Mouse (Mus musculus): ENCODE measurements around the gene Spsb1.

Spsb1 gene

DNA sequence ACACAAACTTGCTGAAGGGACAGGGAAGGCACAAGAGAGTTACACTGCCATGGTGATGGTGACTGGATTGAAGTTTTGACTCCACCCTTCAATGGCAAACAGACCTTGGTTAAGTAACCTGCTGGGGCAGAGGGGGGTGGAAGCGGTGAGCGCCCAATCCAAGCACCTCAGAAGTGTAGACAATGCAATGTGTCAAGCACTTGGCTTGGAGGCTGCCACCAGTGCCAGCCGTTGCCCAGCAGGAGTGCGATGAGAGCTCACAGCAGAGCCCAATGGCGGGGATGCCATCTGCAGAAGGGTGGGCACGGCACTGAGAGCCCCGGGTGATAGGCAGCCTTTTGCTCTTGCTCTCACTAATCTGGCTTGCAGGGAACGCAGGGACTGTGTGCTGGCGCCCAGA lies 2.6 kb downstream of the Spsb1 start:
- DNase-seq (ENCODE audit: low spot score): no peak

DNA sequence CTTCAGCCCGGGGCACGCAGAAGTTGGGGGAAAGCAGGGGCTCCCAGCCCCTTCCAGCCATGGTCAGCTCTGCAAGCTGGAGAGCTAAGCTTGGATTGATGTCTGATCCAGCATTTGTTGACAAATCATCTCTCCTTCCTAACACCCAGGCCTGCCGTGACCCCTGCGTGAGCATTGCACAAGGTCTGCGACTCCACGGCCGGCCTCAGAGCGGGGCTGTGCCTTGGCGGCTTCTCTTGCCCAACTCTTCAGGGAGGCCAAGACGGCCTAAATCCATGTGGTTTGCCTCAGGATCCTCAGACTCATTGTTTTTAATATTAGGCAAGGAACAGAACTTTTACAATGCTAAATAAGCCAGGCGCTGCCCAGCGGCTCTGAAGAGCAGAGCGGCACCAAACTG lies 3.6 kb downstream of the Spsb1 start:
- peak; percentile 50 for DNase-seq (ENCODE audit: low spot score)

DNA sequence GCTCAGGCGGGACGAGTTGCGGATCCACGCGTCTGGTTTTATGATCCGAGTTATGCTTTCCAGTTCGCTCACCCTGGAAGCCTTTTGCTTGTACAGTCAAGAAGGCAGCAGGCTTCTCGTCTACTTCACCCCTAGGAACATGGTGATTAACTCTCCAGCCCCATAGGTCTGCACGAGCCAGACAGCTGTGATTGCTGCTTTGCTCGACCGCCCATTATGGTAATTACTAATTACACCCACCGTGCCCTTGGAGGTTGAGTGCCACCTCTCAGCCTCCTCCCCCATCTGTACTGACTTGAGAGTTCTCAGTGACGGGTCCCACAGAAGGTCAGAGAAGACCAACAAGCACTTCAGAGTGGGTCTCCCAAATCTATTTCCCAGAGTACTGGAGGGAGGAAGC lies 5.2 kb downstream of the Spsb1 start:
- no peak for DNase-seq (ENCODE audit: low spot score)

DNA sequence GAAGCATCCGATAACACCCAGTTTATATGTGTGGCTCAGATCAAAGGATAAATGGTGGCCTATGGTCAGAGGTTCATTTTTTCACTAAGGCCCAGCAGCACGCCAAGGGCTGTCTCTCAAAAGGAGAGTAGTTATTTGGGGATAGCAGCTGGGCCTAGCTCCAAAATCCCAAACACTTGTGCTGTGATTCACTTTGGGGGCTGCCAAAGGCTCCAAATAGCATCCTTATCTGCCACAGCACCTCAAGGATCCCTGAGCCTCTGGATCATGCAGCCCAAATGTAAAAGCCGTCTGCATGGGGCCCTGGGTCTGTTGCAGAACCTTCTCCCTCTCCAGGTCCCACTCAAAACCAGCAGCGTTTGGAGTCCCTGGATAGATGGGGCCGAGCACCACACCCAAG lies 6.7 kb downstream of the Spsb1 start:
- DNase-seq (ENCODE audit: low spot score): peak; percentile 31

DNA sequence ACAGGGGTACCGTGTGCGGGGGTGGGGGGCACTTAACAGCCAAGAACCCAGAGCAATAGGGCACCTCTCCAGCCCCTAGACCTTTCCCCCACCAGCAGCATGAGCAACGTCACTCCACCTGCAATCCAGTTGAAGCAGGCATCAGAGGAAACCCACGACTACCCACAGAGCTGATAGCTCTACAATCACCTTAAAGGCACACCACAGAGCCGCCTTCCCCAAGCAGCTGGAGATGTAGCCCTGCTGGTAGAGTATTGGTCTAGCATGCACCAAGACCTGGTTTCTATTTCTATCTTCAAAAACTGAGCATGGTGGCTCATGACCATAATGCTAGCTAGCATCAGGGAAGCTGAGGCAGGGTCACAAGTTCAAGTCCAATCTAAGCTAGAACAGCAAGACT lies 7.4 kb downstream of the Spsb1 start:
- DNase-seq (ENCODE audit: low spot score): no peak

- no peak for DNase-seq (ENCODE audit: low spot score)
Measured at GRCm38 (mm10) chr4:149945194-149945593, 9.6 kb downstream of the Spsb1 start.

DNA sequence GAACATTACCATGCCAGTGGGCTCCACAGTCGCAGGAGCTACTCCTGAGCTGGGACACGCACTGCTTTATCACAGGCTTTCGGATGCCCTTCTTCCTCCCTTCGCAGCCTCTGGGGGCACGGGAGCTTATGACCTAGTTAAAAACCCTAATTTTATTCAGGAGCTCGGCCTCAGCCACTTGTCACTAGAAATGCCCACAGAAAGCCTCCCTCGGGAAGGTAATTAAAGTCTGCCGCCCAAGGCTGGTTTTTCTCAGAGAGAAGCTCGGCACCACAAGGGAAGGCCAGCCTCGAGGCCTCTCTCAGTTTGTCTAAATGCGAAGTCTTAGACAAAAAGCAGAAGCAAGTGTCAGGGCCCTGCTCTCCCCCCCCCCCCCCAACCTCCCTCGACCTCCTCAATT lies 10.6 kb downstream of the Spsb1 start:
- DNase-seq (ENCODE audit: low spot score): no peak

DNA sequence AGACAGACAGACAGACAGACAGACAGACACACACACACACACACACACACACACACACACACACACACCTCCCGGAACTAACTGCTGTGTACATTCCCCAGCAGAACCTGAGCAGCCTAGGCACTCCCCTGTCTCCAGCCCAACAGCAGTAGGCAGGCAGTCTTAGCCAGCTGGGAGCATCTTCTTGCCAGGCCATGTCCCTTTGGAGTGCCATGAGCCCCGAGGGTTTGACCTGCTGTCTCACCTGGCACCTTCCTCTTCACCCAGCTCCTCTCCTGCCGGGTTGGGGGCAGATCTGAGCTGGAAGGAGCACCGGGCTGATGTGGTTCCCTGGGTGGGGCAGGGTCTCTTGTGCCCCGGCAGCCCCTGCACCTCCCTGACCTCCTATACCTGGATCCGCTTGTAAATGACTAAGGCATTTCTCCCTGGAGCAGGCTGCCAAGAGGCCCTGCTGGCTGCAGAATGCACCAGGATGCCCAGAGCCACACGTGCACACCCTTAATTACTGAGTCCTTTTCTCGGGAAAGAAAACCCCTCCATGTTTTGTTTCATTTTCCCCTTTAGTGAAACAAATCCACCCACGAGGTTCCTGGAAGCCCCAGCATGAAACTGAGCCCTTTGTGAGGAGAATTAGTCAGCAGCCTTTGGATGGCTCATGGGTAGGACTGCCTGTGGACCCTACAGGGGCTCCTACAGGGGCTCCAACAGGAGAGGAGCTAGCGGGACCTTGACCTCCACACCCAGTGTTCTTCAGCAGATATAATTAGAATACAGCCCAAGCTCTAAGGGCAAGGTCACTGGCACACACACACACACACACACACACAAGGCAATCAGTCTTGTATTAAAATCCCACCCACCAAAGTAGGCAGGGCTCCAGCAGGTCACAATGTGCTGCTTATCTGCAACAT lies 11.8 kb downstream of the Spsb1 start:
- DNase-seq (ENCODE audit: low spot score): no peak

GRCm38 (mm10) chr4:149941067-149941755 lies 13.6 kb downstream of the Spsb1 start:
- no peak for DNase-seq (ENCODE audit: low spot score)

DNA sequence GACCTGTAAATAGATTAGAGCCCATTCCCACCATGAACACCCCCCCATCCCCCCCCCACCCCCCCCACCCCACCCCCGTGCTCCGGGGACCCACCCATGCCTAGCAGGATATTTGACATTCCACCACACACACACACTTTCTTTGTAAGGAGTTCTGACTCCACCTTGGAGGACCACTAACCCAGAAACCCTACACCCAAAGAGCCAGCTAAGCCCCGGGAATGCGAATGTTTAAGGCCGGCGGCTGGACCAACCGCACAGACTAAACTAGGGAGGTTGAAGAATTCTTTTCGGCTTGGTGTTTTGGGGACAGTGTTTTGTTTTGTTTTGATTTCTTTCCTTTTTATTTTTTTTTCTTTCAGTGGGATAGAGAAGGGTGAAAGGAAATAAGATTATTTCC lies 16.1 kb downstream of the Spsb1 start:
- DNase-seq (ENCODE audit: low spot score): no peak

DNA sequence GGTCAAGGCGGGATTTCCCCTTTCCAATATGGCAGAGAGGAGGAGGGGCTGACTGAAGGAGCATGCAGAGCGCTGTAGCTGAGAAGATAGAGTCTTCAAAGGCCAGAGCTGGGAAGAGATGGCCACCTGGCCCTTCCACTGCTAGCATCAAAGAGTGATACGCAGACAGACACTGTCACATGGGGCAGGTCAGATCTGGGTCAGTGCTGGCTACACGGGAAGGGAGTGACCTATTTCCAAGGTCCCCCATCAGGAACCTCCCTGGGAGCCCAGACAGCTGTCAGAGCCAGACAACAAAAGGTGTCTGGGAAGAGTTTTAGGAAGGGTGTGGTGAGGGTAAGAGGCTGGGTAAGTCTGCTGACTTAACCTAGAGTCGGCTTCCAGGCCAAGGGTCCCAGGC lies 17.9 kb downstream of the Spsb1 start:
- DNase-seq (ENCODE audit: low spot score): no peak

- no peak for DNase-seq (ENCODE audit: low spot score)
Measured at GRCm38 (mm10) chr4:149935470-149935869, 19.4 kb downstream of the Spsb1 start.

DNA sequence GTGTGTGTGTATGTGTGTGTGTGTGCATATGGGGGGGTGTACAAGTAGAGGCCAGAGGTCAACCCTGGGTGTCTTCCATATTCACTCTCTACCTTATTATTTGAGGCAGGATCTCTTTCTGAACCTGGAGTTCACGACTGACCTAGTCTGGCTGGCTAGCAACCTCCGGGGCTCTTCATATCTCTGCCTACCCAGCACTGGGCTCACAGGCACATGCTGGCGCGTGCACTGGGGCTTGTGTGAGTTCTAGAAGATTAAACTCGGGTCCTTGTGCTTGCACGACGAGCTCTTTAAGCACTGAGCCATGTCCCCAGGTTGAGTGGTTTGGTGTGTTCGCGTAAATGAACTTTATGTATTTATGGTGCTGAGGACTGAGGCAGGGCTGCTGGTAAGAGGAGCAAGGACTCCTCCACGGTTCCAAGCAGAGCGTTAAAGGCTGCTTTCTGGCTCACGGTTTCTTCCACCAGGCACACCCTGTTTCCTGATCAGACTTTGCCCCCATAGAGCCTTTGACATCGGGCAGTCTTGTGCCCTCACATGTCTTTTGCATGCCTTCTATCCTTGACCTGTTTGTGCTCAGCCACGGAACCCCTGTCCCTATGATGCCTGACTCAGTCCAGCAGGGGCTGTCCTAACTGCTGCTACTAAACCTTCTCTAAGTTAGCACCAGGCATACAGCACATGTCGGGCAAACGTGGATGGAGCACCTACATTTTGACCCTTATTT lies 21.2 kb downstream of the Spsb1 start:
- no peak for DNase-seq (ENCODE audit: low spot score)

- DNase-seq (ENCODE audit: low spot score): no peak
Measured at GRCm38 (mm10) chr4:149933025-149933424, 21.8 kb downstream of the Spsb1 start.

DNA sequence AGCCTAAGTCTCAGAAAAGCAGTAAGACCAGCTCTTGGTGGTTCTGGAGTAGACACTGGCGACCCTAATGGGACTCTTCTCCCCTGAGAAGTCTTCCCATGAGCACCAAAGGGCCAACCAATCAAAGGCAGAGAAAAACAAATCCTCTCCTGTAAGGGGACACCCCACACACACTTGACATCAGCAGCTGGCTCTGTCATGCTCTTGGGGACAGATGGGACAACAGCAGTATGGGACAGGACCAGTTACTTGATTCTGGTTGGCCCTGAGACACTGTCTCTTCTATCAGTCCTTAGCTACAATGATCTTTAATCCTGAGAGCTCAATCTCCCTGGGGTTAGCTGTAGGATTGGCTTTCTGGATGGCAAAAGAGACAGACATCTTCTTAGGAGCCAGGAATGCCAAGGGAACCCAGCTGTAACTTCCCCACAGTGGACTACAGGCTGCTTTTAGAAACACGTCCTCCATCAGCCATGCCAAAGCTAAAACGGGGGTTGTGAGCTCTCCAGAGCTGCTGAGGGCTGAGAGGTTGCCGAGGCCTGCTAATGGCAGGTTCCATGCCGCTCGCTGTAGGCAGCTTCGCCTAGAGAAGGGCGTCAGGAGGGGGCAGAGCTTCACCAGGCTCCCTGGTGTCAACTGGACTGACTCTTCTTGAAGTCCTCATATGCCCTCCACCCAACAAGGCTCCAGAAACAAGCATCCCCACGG lies 22.6 kb downstream of the Spsb1 start:
- no peak for DNase-seq (ENCODE audit: low spot score)

- DNase-seq (ENCODE audit: low spot score): no peak
Measured at GRCm38 (mm10) chr4:149930755-149931154, 24.1 kb downstream of the Spsb1 start.

- no peak for DNase-seq (ENCODE audit: low spot score)
Measured at GRCm38 (mm10) chr4:149923014-149923413, 31.8 kb downstream of the Spsb1 start.

- DNase-seq (ENCODE audit: low spot score): peak; percentile 29
Measured at GRCm38 (mm10) chr4:149922121-149922718, 32.6 kb downstream of the Spsb1 start.

DNA sequence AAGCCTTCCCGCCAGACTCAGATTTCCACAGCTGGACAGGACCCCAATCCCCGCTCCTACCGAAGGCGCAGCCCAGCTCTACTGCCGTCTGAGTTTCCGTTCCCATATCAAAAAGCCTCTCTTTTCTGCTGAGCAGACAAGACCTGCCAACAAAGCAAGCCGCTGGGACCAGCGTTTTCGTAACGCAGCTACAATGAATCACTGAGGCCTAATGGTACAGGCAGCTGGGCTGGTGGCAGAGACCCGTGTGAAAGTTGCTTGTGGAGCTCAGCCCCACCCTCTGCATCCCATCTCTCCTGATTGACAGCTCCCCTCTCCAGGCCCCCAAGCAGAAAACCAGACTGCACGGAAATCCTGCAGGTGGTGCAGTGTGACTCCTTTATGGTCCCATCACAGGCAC lies 34.0 kb downstream of the Spsb1 start:
- no peak for DNase-seq (ENCODE audit: low spot score)

GRCm38 (mm10) chr4:149918455-149919070 lies 36.3 kb downstream of the Spsb1 start:
- DNase-seq (ENCODE audit: low spot score): no peak

GRCm38 (mm10) chr4:149916831-149917230 lies 38.0 kb downstream of the Spsb1 start:
- no peak for DNase-seq (ENCODE audit: low spot score)

All from urinary bladder, postnatal 14 days (tissue).